Mouse (Mus musculus): ENCODE measurements at regions not wholly inside any gene's neighbourhood (a gene's known extent, or its start where the extent isn't known, plus 50 kb on each side); places are given as distances from the start of the nearest gene placed in this dataset.

DNA sequence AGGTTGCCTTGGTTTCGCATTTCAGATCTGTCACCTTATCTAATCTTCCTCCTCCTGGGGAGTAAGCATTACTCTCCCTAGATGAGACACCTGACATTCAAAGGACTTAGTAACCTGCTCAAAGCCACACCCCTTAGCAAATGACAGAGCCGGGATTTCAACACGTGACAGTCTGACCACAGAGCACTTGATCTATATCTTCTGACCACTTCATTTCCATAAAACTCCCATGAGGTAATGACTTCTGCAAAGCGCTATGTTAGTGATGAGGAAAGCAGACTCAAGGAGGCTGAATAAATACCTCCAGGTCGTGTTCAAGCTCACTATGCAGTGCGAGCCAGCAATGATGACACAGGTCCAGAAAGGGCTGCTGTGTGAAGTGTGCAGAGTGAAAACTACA is 52.1 kb upstream of the Pgm2 start:
- H3K4me1 ChIP-seq (ENCODE audit: control insufficient read depth, insufficient read depth, low read length): no peaks in the 10 kb centered on the region
- H3K27ac ChIP-seq (ENCODE audit: insufficient read depth, low read depth, low read length): no peak overlapping the region
- no peak overlapping the region for H3K4me3 ChIP-seq (ENCODE audit: insufficient read depth, low read depth, low read length)
- no peaks in the 10 kb centered on the region for H3K36me3 ChIP-seq (ENCODE audit: control insufficient read depth, insufficient read depth, low read length)
- WGBS: 80% methylated on average over 6 of the region's 6 CpGs
- TF ChIP-seq CTCF (conservative IDR thresholded peaks at IDR 0.05; ENCODE audit: insufficient read depth, insufficient read length, low read depth, low read length) (no peak), POLR2A (IDR thresholded peaks at IDR 0.05; ENCODE audit: low read depth, low read length) (no peak)
- no peak for DNase-seq
- H3K27me3 ChIP-seq (replicated peaks; ENCODE audit: control insufficient read depth, insufficient read depth, low read length): no peaks in the 10 kb centered on the region

Measured in kidney, adult 2 months (tissue).